Mouse (Mus musculus): ENCODE data around the gene Pcp4. TPM values are rescaled to one million over a fixed set of nuclear protein-coding genes. Genes with fewer than 3 reads are reported as not detected.

Gene Pcp4
- 2.9 TPM in 1 of 2 replicates, not detected in the other for polyA plus RNA-seq (2012; rRNA removed)

GRCm38 (mm10) chr16:96467445-96467844 is at the start of gene Pcp4:
Gene Pcp4 (plus strand): TSS chr16:96467606.
- Histone ChIP-seq H3K27me3 (ENCODE audit: control insufficient read depth, insufficient read depth, low read length) (no peaks in the 10 kb centered on the region), H3K4me3 (ENCODE audit: control insufficient read depth, low read depth, low read length) (no peak within 1 kb of the TSS), H3K27ac (ENCODE audit: control insufficient read depth, insufficient read depth, low read depth, low read length) (no peak within 1 kb of the TSS), H3K36me3 (ENCODE audit: control insufficient read depth, insufficient read depth, low read length) (no peaks in the 10 kb centered on the region), H3K4me1 (ENCODE audit: control insufficient read depth, insufficient read depth, low read length) (peaks cover 2% of the 10 kb centered on the region; the same call in 1 of the 2 replicates)
- TF ChIP-seq CTCF (IDR thresholded peaks at IDR 0.05; ENCODE audit: control insufficient read depth, insufficient read depth, insufficient replicate concordance, low read depth, low read length) (peak; percentile 95), POLR2A (IDR thresholded peaks at IDR 0.05; ENCODE audit: control insufficient read depth, low read depth, low read length) (no peak)

- TF ChIP-seq CTCF (IDR thresholded peaks at IDR 0.05; ENCODE audit: control insufficient read depth, insufficient read depth, insufficient replicate concordance, low read depth, low read length) (no peak), POLR2A (IDR thresholded peaks at IDR 0.05; ENCODE audit: control insufficient read depth, low read depth, low read length) (no peak)
- H3K27me3 ChIP-seq (ENCODE audit: control insufficient read depth, insufficient read depth, low read length): no peaks in the 10 kb centered on the region
- H3K27ac ChIP-seq (ENCODE audit: control insufficient read depth, insufficient read depth, low read depth, low read length): no peak overlapping the region
- no peaks in the 10 kb centered on the region for H3K36me3 ChIP-seq (ENCODE audit: control insufficient read depth, insufficient read depth, low read length)
- H3K4me3 ChIP-seq (ENCODE audit: control insufficient read depth, low read depth, low read length): no peak overlapping the region
- H3K4me1 ChIP-seq (ENCODE audit: control insufficient read depth, insufficient read depth, low read length): no peaks in the 10 kb centered on the region
Measured at GRCm38 (mm10) chr16:96425044-96425443, 42.4 kb upstream of the Pcp4 start.

GRCm38 (mm10) chr16:96426671-96427070 is 40.7 kb upstream of the Pcp4 start:
- no peak overlapping the region for H3K27ac ChIP-seq (ENCODE audit: control insufficient read depth, insufficient read depth, low read depth, low read length)
- no peaks in the 10 kb centered on the region for H3K4me1 ChIP-seq (ENCODE audit: control insufficient read depth, insufficient read depth, low read length)
- no peak for TF ChIP-seq POLR2A (IDR thresholded peaks at IDR 0.05; ENCODE audit: control insufficient read depth, low read depth, low read length)
- H3K27me3 ChIP-seq (ENCODE audit: control insufficient read depth, insufficient read depth, low read length): no peaks in the 10 kb centered on the region
- H3K4me3 ChIP-seq (ENCODE audit: control insufficient read depth, low read depth, low read length): no peak overlapping the region
- H3K36me3 ChIP-seq (ENCODE audit: control insufficient read depth, insufficient read depth, low read length): no peaks in the 10 kb centered on the region

GRCm38 (mm10) chr16:96429046-96429445 is 38.4 kb upstream of the Pcp4 start:
- Histone ChIP-seq H3K27ac (ENCODE audit: control insufficient read depth, insufficient read depth, low read depth, low read length) (no peak overlapping the region), H3K27me3 (ENCODE audit: control insufficient read depth, insufficient read depth, low read length) (no peaks in the 10 kb centered on the region), H3K4me3 (ENCODE audit: control insufficient read depth, low read depth, low read length) (no peak overlapping the region), H3K4me1 (ENCODE audit: control insufficient read depth, insufficient read depth, low read length) (no peaks in the 10 kb centered on the region), H3K36me3 (ENCODE audit: control insufficient read depth, insufficient read depth, low read length) (no peaks in the 10 kb centered on the region)
- TF ChIP-seq POLR2A (IDR thresholded peaks at IDR 0.05; ENCODE audit: control insufficient read depth, low read depth, low read length) (no peak), CTCF (IDR thresholded peaks at IDR 0.05; ENCODE audit: control insufficient read depth, insufficient read depth, insufficient replicate concordance, low read depth, low read length) (no peak)

GRCm38 (mm10) chr16:96433266-96433665 is 34.1 kb upstream of the Pcp4 start:
- Histone ChIP-seq H3K27ac (ENCODE audit: control insufficient read depth, insufficient read depth, low read depth, low read length) (no peak overlapping the region), H3K4me3 (ENCODE audit: control insufficient read depth, low read depth, low read length) (no peak overlapping the region), H3K4me1 (ENCODE audit: control insufficient read depth, insufficient read depth, low read length) (no peaks in the 10 kb centered on the region), H3K36me3 (ENCODE audit: control insufficient read depth, insufficient read depth, low read length) (no peaks in the 10 kb centered on the region), H3K27me3 (ENCODE audit: control insufficient read depth, insufficient read depth, low read length) (no peaks in the 10 kb centered on the region)
- TF ChIP-seq CTCF (IDR thresholded peaks at IDR 0.05; ENCODE audit: control insufficient read depth, insufficient read depth, insufficient replicate concordance, low read depth, low read length): no peak
- TF ChIP-seq POLR2A (IDR thresholded peaks at IDR 0.05; ENCODE audit: control insufficient read depth, low read depth, low read length): no peak

GRCm38 (mm10) chr16:96434024-96434785 is 33.2 kb upstream of the Pcp4 start:
- Histone ChIP-seq H3K4me3 (ENCODE audit: control insufficient read depth, low read depth, low read length) (no peak overlapping the region), H3K36me3 (ENCODE audit: control insufficient read depth, insufficient read depth, low read length) (no peaks in the 10 kb centered on the region), H3K27ac (ENCODE audit: control insufficient read depth, insufficient read depth, low read depth, low read length) (no peak overlapping the region), H3K4me1 (ENCODE audit: control insufficient read depth, insufficient read depth, low read length) (no peaks in the 10 kb centered on the region), H3K27me3 (ENCODE audit: control insufficient read depth, insufficient read depth, low read length) (no peaks in the 10 kb centered on the region)
- TF ChIP-seq CTCF (IDR thresholded peaks at IDR 0.05; ENCODE audit: control insufficient read depth, insufficient read depth, insufficient replicate concordance, low read depth, low read length) (no peak), POLR2A (IDR thresholded peaks at IDR 0.05; ENCODE audit: control insufficient read depth, low read depth, low read length) (no peak)

- Histone ChIP-seq H3K4me3 (ENCODE audit: control insufficient read depth, low read depth, low read length) (no peak overlapping the region), H3K27me3 (ENCODE audit: control insufficient read depth, insufficient read depth, low read length) (no peaks in the 10 kb centered on the region), H3K27ac (ENCODE audit: control insufficient read depth, insufficient read depth, low read depth, low read length) (no peak overlapping the region), H3K4me1 (ENCODE audit: control insufficient read depth, insufficient read depth, low read length) (no peaks in the 10 kb centered on the region), H3K36me3 (ENCODE audit: control insufficient read depth, insufficient read depth, low read length) (no peaks in the 10 kb centered on the region)
- TF ChIP-seq POLR2A (IDR thresholded peaks at IDR 0.05; ENCODE audit: control insufficient read depth, low read depth, low read length) (no peak), CTCF (IDR thresholded peaks at IDR 0.05; ENCODE audit: control insufficient read depth, insufficient read depth, insufficient replicate concordance, low read depth, low read length) (no peak)
Measured at GRCm38 (mm10) chr16:96438946-96439345, 28.5 kb upstream of the Pcp4 start.

Measured in testis, adult 2 months (tissue).